Mouse (Mus musculus): ENCODE measurements around the gene Fut11. TPM values are rescaled to one million over a fixed set of nuclear protein-coding genes. Genes with fewer than 3 reads are reported as not detected.
"Not testable (repeated sequence)": the region's sequence is repeated elsewhere in the genome, so short reads cannot be mapped to it uniquely, and the experiment has no call there.

Fut11 gene
- polyA plus RNA-seq, 1 experiment from 2014 or later, result 29.2 TPM

GRCm38 (mm10) chr14:20702096-20702740 is 7.5 kb downstream of the Fut11 start:
- Histone ChIP-seq H3K36me3 (ENCODE audit: insufficient read depth) (peaks cover 31% of the 10 kb centered on the region), H3K27me3 (ENCODE audit: insufficient read depth, low read length) (no peaks in the 10 kb centered on the region), H3K27ac (ENCODE audit: low read depth) (peak overlapping the region; percentile 94), H3K9me3 (ENCODE audit: low read depth, low read length) (no peaks in the 10 kb centered on the region), H3K9ac (peak overlapping the region; percentile 93), H3K4me1 (ENCODE audit: insufficient read depth) (peaks cover 6% of the 10 kb centered on the region), H3K4me2 (peak overlapping the region; percentile 74), H3K4me3 (ENCODE audit: low read depth, low read length) (peak overlapping the region; percentile 84)
- TF ChIP-seq CTCF (IDR thresholded peaks at IDR 0.05; ENCODE audit: low read depth), result no peak
- DNase-seq (peak; percentile 40), ATAC-seq (ENCODE audit: insufficient read depth) (peak; percentile 35)
- WGBS, result 5% methylated on average over 15 of the region's 15 CpGs

DNA sequence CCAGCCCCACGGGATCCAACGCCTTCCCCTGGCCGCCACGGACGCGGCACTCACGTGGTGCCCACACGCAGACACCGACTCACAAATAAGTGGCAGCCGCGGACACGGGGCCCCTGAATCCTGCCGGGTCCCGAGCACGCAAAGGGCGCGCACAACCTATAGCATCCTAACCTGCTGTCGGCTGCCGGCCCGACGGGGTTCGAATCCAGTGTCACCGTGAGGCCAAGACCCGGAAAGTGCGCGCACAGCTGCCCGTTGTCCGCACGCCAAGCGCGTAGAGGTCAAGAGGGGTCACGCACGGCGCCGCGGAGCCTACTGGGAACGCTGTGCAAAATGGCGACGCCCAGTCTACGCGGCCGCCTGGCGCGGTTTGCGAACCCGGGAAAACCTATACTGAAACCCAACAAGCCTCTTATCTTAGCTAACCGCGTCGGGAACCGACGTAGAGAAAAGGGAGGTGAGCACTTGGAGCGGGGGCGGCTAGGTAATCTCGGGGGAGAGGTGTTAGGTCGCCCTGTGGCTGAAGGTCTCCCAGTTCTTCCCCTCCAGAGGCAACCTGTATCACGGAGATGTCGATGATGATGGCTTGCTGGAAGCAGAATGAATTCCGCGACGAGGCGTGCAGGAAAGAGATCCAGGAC is 8.1 kb downstream of the Fut11 start, which contains the start of gene Chchd1:
TSS of gene Chchd1 (plus strand) at position 266 of the 641 bp plus-strand sequence.
- Histone ChIP-seq H3K36me3 (ENCODE audit: insufficient read depth) (peaks cover 31% of the 10 kb centered on the region), H3K9ac (peak within 1 kb of the TSS; percentile 93), H3K27me3 (ENCODE audit: insufficient read depth, low read length) (no peaks in the 10 kb centered on the region), H3K27ac (ENCODE audit: low read depth) (peak within 1 kb of the TSS; percentile 94), H3K4me1 (ENCODE audit: insufficient read depth) (peaks cover 6% of the 10 kb centered on the region), H3K4me2 (peak within 1 kb of the TSS; percentile 74), H3K9me3 (ENCODE audit: low read depth, low read length) (no peaks in the 10 kb centered on the region), H3K4me3 (ENCODE audit: low read depth, low read length) (peak within 1 kb of the TSS; percentile 84)
- ATAC-seq (ENCODE audit: insufficient read depth) (peak; percentile 52), DNase-seq (peak; percentile 95)
- TF ChIP-seq CTCF (IDR thresholded peaks at IDR 0.05; ENCODE audit: low read depth), result no peak
- WGBS, result under 1% methylated on average over 61 of the region's 61 CpGs

- 5% methylated on average over 8 of the region's 8 CpGs for WGBS
- peak overlapping the region; percentile 94 for H3K27ac ChIP-seq (ENCODE audit: low read depth)
- H3K4me1 ChIP-seq (ENCODE audit: insufficient read depth); ATAC-seq (ENCODE audit: insufficient read depth); DNase-seq; H3K27me3 ChIP-seq (ENCODE audit: insufficient read depth, low read length); H3K9me3 ChIP-seq (ENCODE audit: low read depth, low read length): not testable (repeated sequence)
- peak overlapping the region; percentile 93 for H3K9ac ChIP-seq
- peak overlapping the region; percentile 84 for H3K4me3 ChIP-seq (ENCODE audit: low read depth, low read length)
- H3K36me3 ChIP-seq (ENCODE audit: insufficient read depth), result peaks cover 25% of the 10 kb centered on the region
- peak overlapping the region; percentile 74 for H3K4me2 ChIP-seq
Observed at GRCm38 (mm10) chr14:20703461-20703860, 8.7 kb downstream of the Fut11 start.

DNA sequence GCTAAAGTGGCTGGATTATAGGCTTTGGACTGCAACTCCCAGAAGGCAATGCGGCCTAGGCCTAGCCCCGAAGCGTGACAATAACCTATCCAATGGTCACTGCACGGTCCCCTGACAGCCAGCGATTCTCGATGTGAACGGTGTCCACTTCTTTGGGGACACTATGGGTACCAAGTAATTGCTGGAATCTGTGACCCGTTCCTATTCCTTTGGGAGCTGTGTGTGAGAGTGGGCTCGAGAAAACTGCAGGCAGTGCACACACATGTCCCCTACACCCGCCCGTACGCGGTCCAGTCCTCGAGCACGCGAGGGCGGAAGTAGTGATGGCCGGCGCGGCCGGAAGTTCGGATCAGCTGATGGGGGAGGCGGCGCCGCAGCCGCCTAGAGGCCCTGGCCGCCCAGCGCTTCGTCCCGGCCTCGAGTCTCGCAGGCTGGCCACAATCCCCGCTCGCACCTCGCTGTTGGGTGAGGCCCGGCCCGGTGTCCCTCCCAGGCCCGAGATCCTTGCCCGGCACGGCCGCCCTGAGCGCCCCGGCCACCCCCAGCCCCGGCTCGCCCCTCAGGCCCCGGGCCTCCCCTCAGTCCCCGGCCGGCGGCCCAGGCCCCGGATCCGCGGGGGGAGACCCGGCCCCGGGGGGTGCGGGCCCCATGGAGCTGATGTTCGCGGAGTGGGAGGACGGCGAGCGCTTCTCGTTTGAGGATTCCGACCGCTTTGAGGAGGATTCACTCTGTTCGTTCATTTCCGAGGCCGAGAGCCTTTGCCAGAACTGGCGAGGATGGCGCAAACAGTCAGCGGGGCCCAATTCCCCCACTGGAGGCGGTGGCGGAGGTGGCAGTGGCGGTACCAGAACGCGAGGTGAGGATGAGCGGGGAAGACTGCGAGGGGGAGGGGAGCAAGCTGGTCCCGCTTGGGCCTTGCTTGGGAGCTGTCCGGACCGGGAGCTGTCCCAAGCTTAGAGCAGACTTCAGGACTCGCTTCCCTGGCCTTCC is 12.7 kb downstream of the Fut11 start, which contains the start of gene Zswim8:
TSS of gene Zswim8 (plus strand) at position 352 of the 990 bp plus-strand sequence.
- Histone ChIP-seq H3K36me3 (ENCODE audit: insufficient read depth) (peaks cover 37% of the 10 kb centered on the region), H3K27me3 (ENCODE audit: insufficient read depth, low read length) (no peaks in the 10 kb centered on the region), H3K9ac (peak within 1 kb of the TSS; percentile 96), H3K27ac (ENCODE audit: low read depth) (peak within 1 kb of the TSS; percentile 81), H3K4me1 (ENCODE audit: insufficient read depth) (peaks cover 6% of the 10 kb centered on the region), H3K4me3 (ENCODE audit: low read depth, low read length) (peak within 1 kb of the TSS; percentile 99), H3K4me2 (peak within 1 kb of the TSS; percentile 75), H3K9me3 (ENCODE audit: low read depth, low read length) (no peaks in the 10 kb centered on the region)
- no peak for TF ChIP-seq CTCF (IDR thresholded peaks at IDR 0.05; ENCODE audit: low read depth)
- peak; percentile 95 for DNase-seq
- WGBS, result under 1% methylated on average over 80 of the region's 80 CpGs
- ATAC-seq (ENCODE audit: insufficient read depth), result peak; percentile 93

GRCm38 (mm10) chr14:20708239-20708638 is 13.5 kb downstream of the Fut11 start:
- WGBS, result 5% methylated on average over 10 of the region's 10 CpGs
- H3K4me2 ChIP-seq, result peak overlapping the region; percentile 75
- TF ChIP-seq CTCF (IDR thresholded peaks at IDR 0.05; ENCODE audit: low read depth), result no peak
- no peaks in the 10 kb centered on the region for H3K9me3 ChIP-seq (ENCODE audit: low read depth, low read length)
- no peak overlapping the region for H3K27ac ChIP-seq (ENCODE audit: low read depth)
- no peaks in the 10 kb centered on the region for H3K27me3 ChIP-seq (ENCODE audit: insufficient read depth, low read length)
- peaks cover 6% of the 10 kb centered on the region for H3K4me1 ChIP-seq (ENCODE audit: insufficient read depth)
- H3K4me3 ChIP-seq (ENCODE audit: low read depth, low read length), result peak overlapping the region; percentile 99
- H3K9ac ChIP-seq, result peak overlapping the region; percentile 96
- peak; percentile 23 for DNase-seq
- peaks cover 44% of the 10 kb centered on the region for H3K36me3 ChIP-seq (ENCODE audit: insufficient read depth)
- ATAC-seq (ENCODE audit: insufficient read depth), result no peak

GRCm38 (mm10) chr14:20713832-20714231 is 19.1 kb downstream of the Fut11 start:
- DNase-seq, result no peak
- 47% methylated on average over 11 of the region's 11 CpGs for WGBS
- no peak overlapping the region for H3K4me3 ChIP-seq (ENCODE audit: low read depth, low read length)
- no peak overlapping the region for H3K27ac ChIP-seq (ENCODE audit: low read depth)
- no peak for TF ChIP-seq CTCF (IDR thresholded peaks at IDR 0.05; ENCODE audit: low read depth)
- H3K36me3 ChIP-seq (ENCODE audit: insufficient read depth), result peaks cover 84% of the 10 kb centered on the region
- no peak overlapping the region for H3K9ac ChIP-seq
- peaks cover 5% of the 10 kb centered on the region for H3K4me1 ChIP-seq (ENCODE audit: insufficient read depth)
- no peak overlapping the region for H3K4me2 ChIP-seq
- H3K27me3 ChIP-seq (ENCODE audit: insufficient read depth, low read length), result no peaks in the 10 kb centered on the region
- no peak for ATAC-seq (ENCODE audit: insufficient read depth)
- no peaks in the 10 kb centered on the region for H3K9me3 ChIP-seq (ENCODE audit: low read depth, low read length)
